Mouse (Mus musculus): Measurements from ENCODE around the gene Ccrl2.

DNA sequence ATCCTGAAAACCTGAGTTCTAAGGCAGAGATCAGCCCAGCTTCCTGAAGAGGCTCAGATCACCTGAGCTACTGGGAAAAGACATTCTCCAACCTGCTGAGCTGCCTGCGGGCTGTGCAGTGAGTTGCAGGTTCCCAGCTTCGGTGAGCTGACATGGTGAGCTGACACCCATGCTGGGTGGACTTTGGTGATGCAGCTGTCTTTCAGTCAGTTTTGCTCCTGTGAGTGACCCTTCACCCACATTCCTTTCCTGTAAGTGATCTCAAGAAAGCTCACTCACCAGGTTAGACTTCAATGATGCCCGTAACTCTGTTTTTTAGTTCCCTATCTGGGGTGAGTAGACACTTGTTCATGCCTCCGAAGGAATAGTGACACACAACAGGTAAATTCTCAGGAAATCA, 28.0 kb upstream of the Ccrl2 start:
- TF ChIP-seq POLR2AphosphoS2 (IDR thresholded peaks at IDR 0.05; ENCODE audit: low read depth, low read length) (no peak), EP300 (IDR thresholded peaks at IDR 0.05; ENCODE audit: low read length) (no peak), IRF4 (IDR thresholded peaks at IDR 0.05; ENCODE audit: low read depth, low read length) (no peak), CTCF (conservative IDR thresholded peaks at IDR 0.05 in 1 of 2, IDR thresholded peaks at IDR 0.05 in 1 of 2; ENCODE audit: low read depth in 2 of 2, low read length in 2 of 2) (no peak), MAFK (IDR thresholded peaks at IDR 0.05; ENCODE audit: insufficient replicate concordance, low read length) (no peak), JUND (conservative IDR thresholded peaks at IDR 0.05; ENCODE audit: low read depth, low read length) (no peak), POLR2A (IDR thresholded peaks at IDR 0.05; ENCODE audit: low read depth, low read length) (no peak)
